Mouse (Mus musculus): ENCODE data around the gene Arpc1a. TPM values are rescaled to one million over a fixed set of nuclear protein-coding genes. Genes with fewer than 3 reads are reported as not detected.

Arpc1a gene
- polyA plus RNA-seq, 3 experiments from 2014 or later, result 86.2 to 96.6 (median 91.8) TPM

DNA sequence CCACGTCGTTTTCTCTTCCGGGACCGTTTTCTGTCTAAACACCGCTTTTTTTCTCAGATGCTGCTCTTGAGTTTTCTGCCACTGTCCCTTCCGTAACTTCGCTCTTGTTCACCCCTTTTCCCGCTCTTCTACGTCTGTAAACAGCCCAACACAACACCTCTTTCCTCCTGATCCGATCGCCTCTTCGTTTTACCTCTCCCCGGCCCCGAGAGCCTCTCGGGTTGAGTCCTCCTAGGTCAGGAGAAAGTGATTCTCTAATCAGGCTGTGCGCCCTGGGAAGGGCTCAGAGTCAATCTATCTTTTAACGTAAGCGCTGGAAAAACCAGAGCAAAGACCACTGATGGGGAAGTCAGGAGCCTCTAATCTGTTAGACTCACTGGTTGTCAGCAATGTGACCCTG is 57.0 kb downstream of the Arpc1a start:
- ATAC-seq, result no peak

DNA sequence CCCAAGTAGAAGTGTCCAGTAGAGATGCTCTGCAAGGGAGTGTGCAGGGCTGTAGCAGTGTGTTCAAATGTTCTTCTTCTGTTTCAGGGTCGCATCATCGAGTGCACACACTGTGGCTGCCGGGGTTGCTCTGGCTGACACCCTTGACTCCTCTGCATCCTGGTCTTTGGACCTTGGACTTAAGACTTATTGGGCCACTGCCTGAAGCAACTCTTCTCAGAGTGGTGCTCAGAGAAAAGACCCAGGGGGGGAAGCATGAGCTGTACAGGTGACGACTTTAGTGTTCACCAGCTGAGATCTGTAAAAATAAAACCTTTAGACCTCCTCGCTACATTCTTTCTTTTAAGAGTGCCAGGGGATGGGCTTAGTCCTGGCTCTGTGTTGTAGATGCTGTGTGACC is 64.1 kb downstream of the Arpc1a start:
- no peak for ATAC-seq

DNA sequence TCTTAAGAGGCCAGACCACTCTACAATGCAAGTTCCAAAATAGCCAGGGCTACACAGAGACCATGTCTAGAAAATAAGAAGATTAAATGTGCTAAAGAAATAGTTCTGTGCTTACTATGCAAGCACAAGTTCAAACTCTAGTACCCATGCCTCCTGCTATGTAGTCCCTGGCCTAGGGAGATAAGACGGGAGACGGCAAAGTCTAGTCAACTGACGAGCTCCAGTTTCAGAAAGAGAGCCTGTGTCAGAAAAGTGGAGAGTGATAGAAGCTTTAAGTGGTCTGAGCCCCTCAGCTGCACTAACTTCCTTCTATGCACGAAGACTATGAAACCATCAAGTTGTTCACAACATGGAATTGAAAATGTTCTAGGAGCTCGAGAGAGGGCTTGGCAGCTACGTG is 65.7 kb downstream of the Arpc1a start:
- ATAC-seq, result no peak

- ATAC-seq, result no peak
Observed at GRCm38 (mm10) chr5:145152690-145153089, 69.1 kb downstream of the Arpc1a start.

Other genes with a start within 250 kb of the Arpc1a start
- gene Smurf1, start 118.0 kb upstream of the Arpc1a start, polyA plus RNA-seq (2017; shearing (Covaris generic)), result 1 to 10 TPM; 2.7 to 6.8 (median 5.4) TPM
- not detected for gene Gm4871, start 51.1 kb upstream of the Arpc1a start, polyA plus RNA-seq (2017; shearing (Covaris generic))
- gene 1700018F24Rik, start 40.8 kb upstream of the Arpc1a start, polyA plus RNA-seq (2017; shearing (Covaris generic)), result not detected
- not detected for gene Kpna7, start 200 bp downstream of the Arpc1a start, polyA plus RNA-seq (2017; shearing (Covaris generic))
- 1,000 to 10,000 TPM in 1 of 3 experiments, 100 to 1,000 TPM in 2; 806 to 1,201 (median 880) TPM for gene Arpc1b, start 30.4 kb downstream of the Arpc1a start, polyA plus RNA-seq (2017; shearing (Covaris generic))
- 10 to 100 TPM; 34.4 to 55.2 (median 47.9) TPM for gene Pdap1, start 56.4 kb downstream of the Arpc1a start, polyA plus RNA-seq (2017; shearing (Covaris generic))
- gene Bud31, start 56.5 kb downstream of the Arpc1a start, polyA plus RNA-seq (2017; shearing (Covaris generic)), result 100 to 1,000 TPM; 114 to 119 (median 115) TPM
- gene Ptcd1, start 83.3 kb downstream of the Arpc1a start, polyA plus RNA-seq (2017; shearing (Covaris generic)), result 10 to 100 TPM; 10.5 to 15.2 (median 13.2) TPM
- gene Cpsf4, start 83.4 kb downstream of the Arpc1a start, polyA plus RNA-seq (2017; shearing (Covaris generic)), result 10 to 100 TPM; 11.7 to 18.4 (median 15.5) TPM
- 100 to 1,000 TPM; 377 to 453 (median 389) TPM for gene Atp5j2, start 108.2 kb downstream of the Arpc1a start, polyA plus RNA-seq (2017; shearing (Covaris generic))
- 10 to 100 TPM; 13.9 to 23.1 (median 20.1) TPM for gene Zkscan14, start 118.0 kb downstream of the Arpc1a start, polyA plus RNA-seq (2017; shearing (Covaris generic))
- gene Zkscan5, start 120.7 kb downstream of the Arpc1a start, polyA plus RNA-seq (2017; shearing (Covaris generic)), result 1 to 10 TPM; 4.1 to 7.6 (median 6.7) TPM
- gene Zfp655, start 147.9 kb downstream of the Arpc1a start, polyA plus RNA-seq (2017; shearing (Covaris generic)), result 10 to 100 TPM; 59.4 to 73.3 (median 59.6) TPM
- under 1 TPM; 0.44 to 0.53 (median 0.49) TPM for gene Zscan25, start 196.7 kb downstream of the Arpc1a start, polyA plus RNA-seq (2017; shearing (Covaris generic))

Data from inflammation-experienced regulatory T-cells, adult 6 months (primary cell).